Mouse (Mus musculus) liver, embryonic 14.5 days (tissue): ENCODE measurements around the gene Trim2. TPM values are rescaled to one million over a fixed set of nuclear protein-coding genes. Genes with fewer than 3 reads are reported as not detected.

Experiments used
- ATAC-seq: fragments of 200-750 bp; cut with Nextera tagmentation; 2 replicates; pipeline ENCODE4 v1.8.0; 2017; ENCODE audit warnings: moderate number of reproducible peaks, mild to moderate bottlenecking, moderate library complexity; ENCODE audit not compliant: insufficient read depth
- DNase-seq, 3 experiments: peaks; one replicate each; pipeline ENCODE4 v3.0.0-alpha.2; 2012 to 2013; ENCODE audit warnings: low read depth in 3 of 3, low spot score in 3 of 3
- H3K27ac ChIP-seq: fragments of 300-500 bp; sonication (generic); 2 replicates; pipeline ENCODE4 v1.5.1; 2014; ENCODE audit warnings: moderate library complexity, mild to moderate bottlenecking, control low read depth, inconsistent platforms
- H3K27me3 ChIP-seq: fragments of 300-500 bp; sonication (generic); 2 replicates; pipeline ENCODE4 v1.6.1; 2014; ENCODE audit warnings: mild to moderate bottlenecking, low read length, moderate library complexity; ENCODE audit not compliant: control insufficient read depth, insufficient read depth
- H3K36me3 ChIP-seq: fragments of 300-500 bp; sonication (generic); replicated peaks from 2 replicates; pipeline ENCODE4 v1.6.1; 2014; ENCODE audit warnings: low read depth; ENCODE audit not compliant: control insufficient read depth, insufficient read depth
- H3K4me1 ChIP-seq, 2 experiments: fragments of 200-500 bp in 1 of 2; fragments of 300-500 bp in 1 of 2; sonication (generic) in 1 of 2; replicated peaks; 2 replicates each; pipeline ENCODE4 v1.6.1; 2012 to 2014; ENCODE audit warnings: antibody characterized with exemption in 1 of 2, inconsistent platforms in 1 of 2, low read length in 1 of 2; ENCODE audit not compliant: control insufficient read depth in 2 of 2, insufficient read depth in 2 of 2
- H3K4me2 ChIP-seq: fragments of 300-500 bp; sonication (generic); 2 replicates; pipeline ENCODE4 v1.6.1; 2014; ENCODE audit warnings: low read depth, mild to moderate bottlenecking, control low read depth, moderate library complexity
- H3K4me3 ChIP-seq, 2 experiments: fragments of 200-500 bp in 1 of 2; fragments of 300-500 bp in 1 of 2; sonication (generic) in 1 of 2; 2 replicates each; pipeline ENCODE4 v1.5.1; 2012 to 2014; ENCODE audit warnings: low read depth in 2 of 2, low read length in 2 of 2, mild to moderate bottlenecking in 2 of 2, control low read depth in 1 of 2, inconsistent platforms in 1 of 2, moderate library complexity in 1 of 2; ENCODE audit not compliant: insufficient read depth in 1 of 2
- H3K9ac ChIP-seq: fragments of 300-500 bp; sonication (generic); replicated peaks from 2 replicates; pipeline ENCODE4 v1.6.1; 2014; ENCODE audit warnings: mild to moderate bottlenecking, control low read depth, moderate library complexity
- H3K9me3 ChIP-seq: fragments of 300-500 bp; sonication (generic); 2 replicates; pipeline ENCODE4 v1.6.1; 2016; ENCODE audit warnings: low read length, mixed read lengths; ENCODE audit not compliant: control insufficient read depth
- CTCF ChIP-seq: IDR thresholded peaks from 2 replicates; pipeline ENCODE4 v1.5.1; 2016; ENCODE audit warnings: antibody characterized with exemption, low read depth, control low read depth
- EP300 ChIP-seq: IDR thresholded peaks from 2 replicates; pipeline ENCODE4 v1.6.1; 2016; ENCODE audit warnings: antibody characterized with exemption, low read depth
- WGBS: fragments of 180-500 bp; shearing (Covaris S2); extraction: QIAGEN DNeasy Blood & Tissue Kit; methylation state at CpG from one replicate; pipeline ENCODE4 v1.1.7; 2014; ENCODE audit not compliant: insufficient replicate concordance; 5-methylcytosine and 5-hydroxymethylcytosine counted together
- polyA plus RNA-seq, 2 experiments: library from polyadenylated mRNA; depleted of rRNA in 1 of 2; stranded (reverse) in 1 of 2; unstranded in 1 of 2; fragments of >200 nt; fragmentation: Nextera tagmentation in 1 of 2; extraction: Ambion mirVana in 1 of 2; gene quantifications; 2 replicates each; pipeline versions ENCODE4 v1.2.1 to v1.2.3; 2012 to 2014

Gene Trim2
- polyA plus RNA-seq, 2 experiments = 2.5 to 3.5 TPM

DNA sequence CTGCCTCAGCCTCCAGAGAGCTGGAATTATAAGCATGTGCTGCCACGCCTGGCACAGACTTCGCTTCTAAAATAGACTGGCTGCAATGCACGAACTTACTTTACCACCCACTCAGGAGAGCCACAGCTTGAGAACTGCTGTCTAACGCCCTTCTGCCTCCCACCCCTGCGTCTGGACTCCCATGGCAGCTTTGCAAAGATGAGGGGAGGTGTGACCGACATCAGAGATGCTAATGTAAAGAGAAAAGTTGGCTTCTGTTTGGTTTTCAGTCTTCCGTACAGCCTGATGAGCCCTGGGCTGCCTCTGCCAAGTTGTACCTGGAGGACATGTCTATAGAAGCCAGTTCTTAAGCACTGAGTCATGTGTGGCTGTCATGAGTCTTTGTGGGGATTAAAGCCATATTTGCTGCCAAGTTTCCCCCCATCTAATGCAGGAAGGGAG is 60.2 kb downstream of the Trim2 start:
- DNase-seq (no peak), ATAC-seq (no peak)
- TF ChIP-seq EP300 = no peak
- TF ChIP-seq CTCF = no peak
- Histone ChIP-seq H3K4me2 (no peak overlapping the region), H3K4me3 (no peak overlapping the region), H3K27ac (no peak overlapping the region), H3K4me1 (no peaks in the 10 kb centered on the region), H3K36me3 (no peaks in the 10 kb centered on the region), H3K27me3 (no peaks in the 10 kb centered on the region), H3K9me3 (no peaks in the 10 kb centered on the region), H3K9ac (no peak overlapping the region)
- 66% methylated on average over 7 of the region's 7 CpGs for WGBS

DNA sequence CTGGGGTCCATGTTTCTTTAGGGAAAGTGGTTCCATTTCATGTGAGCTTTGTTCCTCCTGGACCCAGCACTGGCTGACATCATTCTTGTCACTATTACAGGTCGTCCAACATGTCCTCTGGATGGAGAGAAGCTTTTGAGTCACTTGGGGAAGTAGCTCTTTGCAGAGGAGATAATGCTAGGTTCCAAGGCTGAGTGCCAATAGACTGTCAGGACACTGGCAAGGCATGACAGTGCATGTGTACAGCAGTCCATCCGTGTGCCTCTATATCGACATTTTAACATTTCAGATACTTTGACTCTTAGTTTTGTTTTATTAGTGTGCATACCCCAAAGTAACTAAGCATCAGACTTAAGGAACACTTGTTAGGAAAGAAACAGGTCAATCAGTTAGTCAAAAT is 63.6 kb downstream of the Trim2 start:
- ATAC-seq = no peak
- Histone ChIP-seq H3K9ac (no peak overlapping the region), H3K9me3 (no peaks in the 10 kb centered on the region), H3K36me3 (no peaks in the 10 kb centered on the region), H3K4me2 (no peak overlapping the region), H3K27me3 (no peaks in the 10 kb centered on the region), H3K4me3 (no peak overlapping the region), H3K27ac (no peak overlapping the region), H3K4me1 (no peaks in the 10 kb centered on the region)
- 55% methylated on average over 3 of the region's 3 CpGs for WGBS
- TF ChIP-seq EP300 (no peak), CTCF (no peak)
- DNase-seq = no peak

DNA sequence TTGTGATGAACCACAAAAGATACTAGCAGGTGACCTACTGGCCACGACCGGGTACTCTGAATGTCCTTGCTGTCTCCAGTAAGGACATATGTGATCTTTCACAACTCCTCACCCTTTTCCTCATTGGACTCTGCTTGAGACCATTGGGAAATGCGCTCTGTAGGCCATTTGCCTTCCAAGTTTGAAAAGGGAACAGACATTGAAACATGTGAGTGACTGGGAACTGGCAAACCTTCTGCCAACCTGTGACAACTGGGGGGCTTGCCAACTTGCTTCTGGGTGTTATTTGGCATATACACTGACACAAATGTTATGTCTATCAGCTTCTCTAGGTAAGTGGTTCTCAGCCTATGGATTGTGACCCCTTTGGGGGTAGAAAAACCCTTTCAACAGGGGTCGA is 64.2 kb downstream of the Trim2 start:
- no peak overlapping the region for H3K27ac ChIP-seq
- H3K9ac ChIP-seq = no peak overlapping the region
- 59% methylated on average over 4 of the region's 4 CpGs for WGBS
- no peak for TF ChIP-seq EP300
- TF ChIP-seq CTCF = no peak
- DNase-seq (no peak), ATAC-seq (no peak)
- H3K4me3 ChIP-seq = no peak overlapping the region
- no peaks in the 10 kb centered on the region for H3K36me3 ChIP-seq
- H3K27me3 ChIP-seq = no peaks in the 10 kb centered on the region
- H3K4me2 ChIP-seq = no peak overlapping the region
- H3K4me1 ChIP-seq = no peaks in the 10 kb centered on the region
- no peaks in the 10 kb centered on the region for H3K9me3 ChIP-seq

DNA sequence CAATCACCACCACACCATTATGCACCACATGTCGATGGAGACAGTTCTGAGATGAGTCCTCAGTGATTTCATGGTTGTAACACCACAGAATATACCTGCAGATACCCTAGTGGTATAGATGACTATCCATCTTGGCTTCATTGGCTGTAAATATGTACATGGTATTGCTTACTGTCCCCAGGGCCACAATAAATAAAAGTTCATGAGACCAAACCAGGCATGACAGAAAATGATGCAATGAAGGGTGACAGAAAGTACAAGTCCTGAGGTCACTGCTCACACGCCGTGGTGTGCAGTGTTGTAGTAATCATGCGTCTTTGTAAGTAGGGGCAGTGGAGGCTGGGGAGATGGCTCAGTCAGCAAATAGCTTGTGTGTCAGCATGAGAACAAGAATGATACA is 65.6 kb downstream of the Trim2 start:
- no peak for DNase-seq
- H3K4me2 ChIP-seq = no peak overlapping the region
- no peaks in the 10 kb centered on the region for H3K4me1 ChIP-seq
- no peaks in the 10 kb centered on the region for H3K9me3 ChIP-seq
- no peak overlapping the region for H3K4me3 ChIP-seq
- no peaks in the 10 kb centered on the region for H3K27me3 ChIP-seq
- ATAC-seq = no peak
- H3K27ac ChIP-seq = no peak overlapping the region
- TF ChIP-seq EP300 = no peak
- TF ChIP-seq CTCF = no peak
- WGBS = 69% methylated on average over 4 of the region's 4 CpGs
- H3K9ac ChIP-seq = no peak overlapping the region
- no peaks in the 10 kb centered on the region for H3K36me3 ChIP-seq

DNA sequence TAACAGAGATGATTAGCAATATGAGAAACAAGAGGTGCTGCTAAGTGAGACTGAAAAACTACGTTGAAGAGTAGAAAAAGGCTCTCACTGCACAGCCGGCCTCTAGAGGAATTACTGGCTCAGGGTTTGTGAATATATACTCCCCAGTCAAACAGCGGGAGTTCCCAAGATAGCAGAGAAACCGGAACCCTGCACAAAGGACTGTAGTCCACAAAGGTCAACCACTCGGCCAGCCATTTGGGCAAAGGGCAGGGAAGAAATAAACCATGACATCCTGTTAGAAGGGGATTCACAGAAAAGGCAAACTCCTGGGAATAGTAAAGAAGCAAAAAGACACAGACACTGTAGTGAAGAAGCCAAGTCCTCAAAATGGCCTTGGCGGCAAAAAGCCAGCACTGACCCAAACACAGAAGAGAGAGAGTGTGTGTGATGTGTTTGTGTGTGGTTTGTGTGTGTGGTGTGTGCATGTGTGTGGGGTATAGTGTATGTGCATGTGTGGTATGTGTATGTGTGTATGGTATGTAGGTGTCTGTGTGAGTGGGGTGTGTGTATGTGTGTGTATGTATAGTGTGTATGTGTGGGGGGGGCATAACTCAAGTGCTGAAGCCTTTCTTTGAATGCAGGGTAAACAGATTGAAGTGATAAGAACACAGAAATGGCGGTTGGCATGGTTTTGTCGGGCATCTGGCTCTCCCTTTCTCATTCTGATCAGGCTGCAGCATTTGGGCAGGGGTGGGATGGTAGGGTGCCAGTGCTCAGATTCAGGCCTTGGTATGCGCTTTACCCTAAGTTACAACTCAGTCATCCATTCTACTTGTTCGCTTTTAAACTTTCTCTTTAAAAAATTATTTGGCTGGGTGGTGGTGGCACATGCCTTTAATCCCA is 71.0 kb downstream of the Trim2 start:
- Histone ChIP-seq H3K9ac (no peak overlapping the region), H3K4me3 (no peak overlapping the region), H3K27ac (no peak overlapping the region), H3K4me1 (peaks cover 4 to 27% of the 10 kb centered on the region in 2 experiments), H3K36me3 (no peaks in the 10 kb centered on the region), H3K9me3 (no peaks in the 10 kb centered on the region), H3K4me2 (no peak overlapping the region), H3K27me3 (no peaks in the 10 kb centered on the region)
- DNase-seq (peak in 1 of 3 experiments; percentile 16), ATAC-seq (peak; percentile 35; the same call in 1 of the 2 replicates)
- WGBS = 58% methylated on average over 10 of the region's 10 CpGs
- no peak for TF ChIP-seq CTCF
- no peak for TF ChIP-seq EP300
